Mouse (Mus musculus) liver, postnatal 0 days (tissue): Measurements from ENCODE around the gene Hist1h3g.

Source experiments
- CTCF ChIP-seq: sonication (generic); IDR thresholded peaks from 2 replicates; pipeline ENCODE4 v1.5.1; 2016; ENCODE audit warnings: antibody characterized with exemption, low read depth
- EP300 ChIP-seq: IDR thresholded peaks from 2 replicates; pipeline ENCODE4 v1.6.1; 2016; ENCODE audit warnings: antibody characterized with exemption, low read depth, mild to moderate bottlenecking

DNA sequence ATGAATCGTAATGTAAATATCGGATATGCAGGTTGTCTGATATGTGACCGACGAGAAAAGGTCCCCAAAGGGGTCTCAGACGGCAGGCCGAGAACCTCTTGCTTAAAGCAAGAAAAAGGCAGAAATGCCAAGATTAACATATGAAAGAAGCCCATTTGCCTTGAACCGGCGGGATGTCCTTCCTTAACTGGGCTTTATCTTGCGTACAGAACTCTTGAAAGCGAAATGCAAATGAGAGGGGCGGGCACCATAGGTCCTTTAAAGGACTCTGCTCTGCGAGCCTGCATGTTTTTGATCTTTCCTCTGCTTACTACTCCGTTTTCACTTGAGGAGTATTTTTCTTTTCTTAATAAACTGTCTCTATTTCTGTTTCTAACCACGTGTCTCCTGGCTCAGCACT lies 43.2 kb upstream of the Hist1h3g start:
- no peak for TF ChIP-seq CTCF
- TF ChIP-seq EP300, result no peak
